Mouse (Mus musculus) forebrain, embryonic 12.5 days (tissue): Measurements from ENCODE around the gene Taok3. TPM values are rescaled to one million over a fixed set of nuclear protein-coding genes. Genes with fewer than 3 reads are reported as not detected.

Experiments
- ATAC-seq: fragments of 200-750 bp; cut with Nextera tagmentation; 2 replicates; pipeline ENCODE4 v1.8.0; 2017; ENCODE audit warnings: moderate TSS enrichment; ENCODE audit not compliant: low FRiP score
- H3K27ac ChIP-seq: fragments of 300-500 bp; sonication (generic); 2 replicates; pipeline ENCODE4 v1.5.1; 2016; ENCODE audit warnings: mild to moderate bottlenecking
- H3K27me3 ChIP-seq: fragments of 300-500 bp; sonication (generic); 2 replicates; pipeline ENCODE4 v1.6.1; 2016; ENCODE audit warnings: mild to moderate bottlenecking
- H3K36me3 ChIP-seq: fragments of 300-500 bp; sonication (generic); replicated peaks from 2 replicates; pipeline ENCODE4 v1.6.1; 2016; ENCODE audit warnings: mild to moderate bottlenecking
- H3K4me1 ChIP-seq: fragments of 300-500 bp; sonication (generic); 2 replicates; pipeline ENCODE4 v1.6.1; 2016
- H3K4me2 ChIP-seq: fragments of 300-500 bp; sonication (generic); 2 replicates; pipeline ENCODE4 v1.6.1; 2016; ENCODE audit warnings: mild to moderate bottlenecking, moderate library complexity
- H3K4me3 ChIP-seq: fragments of 300-500 bp; sonication (generic); replicated peaks from 2 replicates; pipeline ENCODE4 v1.5.1; 2016; ENCODE audit warnings: mild to moderate bottlenecking
- H3K9ac ChIP-seq: fragments of 300-500 bp; sonication (generic); 2 replicates; pipeline ENCODE4 v1.6.1; 2016; ENCODE audit warnings: mild to moderate bottlenecking
- H3K9me3 ChIP-seq: fragments of 300-500 bp; sonication (generic); 2 replicates; pipeline ENCODE4 v1.6.1; 2016
- WGBS: fragments of 180-500 bp; shearing (Covaris S2); methylation state at CpG from one replicate; pipeline ENCODE4 v1.1.7; 2016; 5-methylcytosine and 5-hydroxymethylcytosine counted together
- polyA plus RNA-seq: library from polyadenylated mRNA; unstranded; fragments of >200 nt; fragmentation: Nextera tagmentation; extraction: Ambion mirVana; gene quantifications from 2 replicates; pipeline ENCODE4 v1.2.1, GENCODE M21; 2016

Gene Taok3
- polyA plus RNA-seq, 1 experiment from 2014 or later = 24.8 TPM

- Histone ChIP-seq H3K4me3 (no peak overlapping the region), H3K27me3 (no peaks in the 10 kb centered on the region), H3K9me3 (peaks cover 7% of the 10 kb centered on the region; the same call in 1 of the 2 replicates), H3K36me3 (peaks cover 10% of the 10 kb centered on the region; the same call in 1 of the 2 replicates), H3K4me1 (no peaks in the 10 kb centered on the region), H3K4me2 (no peak overlapping the region), H3K27ac (no peak overlapping the region), H3K9ac (no peak overlapping the region)
- no peak for ATAC-seq
- WGBS = 84% methylated on average over 16 of the region's 16 CpGs
Observed at GRCm38 (mm10) chr5:117207286-117207685, 87.4 kb downstream of the Taok3 start.

- 78% methylated on average over 4 of the region's 4 CpGs for WGBS
- Histone ChIP-seq H3K27ac (no peak overlapping the region), H3K4me3 (no peak overlapping the region), H3K4me1 (no peaks in the 10 kb centered on the region), H3K9me3 (0 out of 2 replicates have a peak, but pooled peaks cover under 1% of the 10 kb centered on the region), H3K36me3 (0 out of 2 replicates have a peak, but pooled peaks cover 4% of the 10 kb centered on the region), H3K9ac (no peak overlapping the region), H3K27me3 (no peaks in the 10 kb centered on the region), H3K4me2 (no peak overlapping the region)
- ATAC-seq = no peak
Observed at GRCm38 (mm10) chr5:117214016-117214415, 94.1 kb downstream of the Taok3 start.

- H3K27me3 ChIP-seq = no peaks in the 10 kb centered on the region
- H3K36me3 ChIP-seq = 0 out of 2 replicates have a peak, but pooled peaks cover 5% of the 10 kb centered on the region
- H3K27ac ChIP-seq = no peak overlapping the region
- no peak overlapping the region for H3K4me3 ChIP-seq
- H3K9ac ChIP-seq = no peak overlapping the region
- WGBS = 69% methylated on average over 12 of the region's 12 CpGs
- no peak overlapping the region for H3K4me2 ChIP-seq
- ATAC-seq = no peak
- no peaks in the 10 kb centered on the region for H3K9me3 ChIP-seq
- H3K4me1 ChIP-seq = no peaks in the 10 kb centered on the region
Observed at GRCm38 (mm10) chr5:117231059-117231458, 111.1 kb downstream of the Taok3 start.

- ATAC-seq = no peak
- WGBS = 85% methylated on average over 5 of the region's 5 CpGs
- Histone ChIP-seq H3K36me3 (no peaks in the 10 kb centered on the region), H3K27ac (no peak overlapping the region), H3K4me2 (no peak overlapping the region), H3K4me1 (peaks cover 15% of the 10 kb centered on the region), H3K9me3 (no peaks in the 10 kb centered on the region), H3K27me3 (no peaks in the 10 kb centered on the region), H3K4me3 (no peak overlapping the region), H3K9ac (no peak overlapping the region)
Observed at GRCm38 (mm10) chr5:117236540-117236939, 116.6 kb downstream of the Taok3 start.

- no peaks in the 10 kb centered on the region for H3K36me3 ChIP-seq
- no peak overlapping the region for H3K4me2 ChIP-seq
- no peak overlapping the region for H3K4me3 ChIP-seq
- peaks cover 27% of the 10 kb centered on the region for H3K4me1 ChIP-seq
- H3K27me3 ChIP-seq = no peaks in the 10 kb centered on the region
- H3K9ac ChIP-seq = no peak overlapping the region
- 91% methylated on average over 4 of the region's 4 CpGs for WGBS
- ATAC-seq = no peak
- H3K27ac ChIP-seq = no peak overlapping the region
- no peaks in the 10 kb centered on the region for H3K9me3 ChIP-seq
Observed at GRCm38 (mm10) chr5:117239106-117239505, 119.2 kb downstream of the Taok3 start.

- 4% methylated on average over 12 of the region's 12 CpGs for WGBS
- Histone ChIP-seq H3K4me2 (peak overlapping the region; percentile 72), H3K36me3 (no peaks in the 10 kb centered on the region), H3K27me3 (no peaks in the 10 kb centered on the region), H3K4me1 (peaks cover 27% of the 10 kb centered on the region), H3K9me3 (no peaks in the 10 kb centered on the region), H3K27ac (peak overlapping the region; percentile 85), H3K9ac (peak overlapping the region; percentile 55), H3K4me3 (peak overlapping the region; percentile 46)
- peak; percentile 36; the same call in 1 of the 2 replicates for ATAC-seq
Observed at GRCm38 (mm10) chr5:117240321-117240731, 120.4 kb downstream of the Taok3 start.

GRCm38 (mm10) chr5:117240761-117241322, 120.9 kb downstream of the Taok3 start:
- H3K27me3 ChIP-seq = no peaks in the 10 kb centered on the region
- H3K27ac ChIP-seq = peak overlapping the region; percentile 85
- H3K4me1 ChIP-seq = peaks cover 27% of the 10 kb centered on the region
- H3K4me3 ChIP-seq = peak overlapping the region; percentile 46
- H3K4me2 ChIP-seq = peak overlapping the region; percentile 72
- 2% methylated on average over 32 of the region's 32 CpGs for WGBS
- H3K9me3 ChIP-seq = no peaks in the 10 kb centered on the region
- peak; percentile 54 for ATAC-seq
- no peaks in the 10 kb centered on the region for H3K36me3 ChIP-seq
- peak overlapping the region; percentile 55 for H3K9ac ChIP-seq

- Histone ChIP-seq H3K9ac (peak overlapping the region; percentile 36), H3K9me3 (no peaks in the 10 kb centered on the region), H3K4me3 (peak overlapping the region; percentile 46), H3K36me3 (no peaks in the 10 kb centered on the region), H3K27me3 (no peaks in the 10 kb centered on the region), H3K4me1 (peaks cover 27% of the 10 kb centered on the region), H3K4me2 (peak overlapping the region; percentile 72), H3K27ac (0 out of 2 replicates have a peak overlapping the region, but pooled peaks have one; percentile 31)
- ATAC-seq = no peak
- WGBS = 66% methylated on average over 16 of the region's 16 CpGs
Observed at GRCm38 (mm10) chr5:117241935-117242531, 122.1 kb downstream of the Taok3 start.

GRCm38 (mm10) chr5:117242671-117243478, 122.9 kb downstream of the Taok3 start:
- Histone ChIP-seq H3K4me3 (peak overlapping the region; percentile 38), H3K4me1 (peaks cover 27% of the 10 kb centered on the region), H3K9me3 (no peaks in the 10 kb centered on the region), H3K4me2 (peak overlapping the region; percentile 72), H3K36me3 (no peaks in the 10 kb centered on the region), H3K9ac (peak overlapping the region; percentile 36), H3K27ac (peak overlapping the region; percentile 69), H3K27me3 (no peaks in the 10 kb centered on the region)
- ATAC-seq = peak; percentile 68
- 31% methylated on average over 22 of the region's 22 CpGs for WGBS

- peaks cover 28% of the 10 kb centered on the region for H3K4me1 ChIP-seq
- no peak overlapping the region for H3K9ac ChIP-seq
- H3K27me3 ChIP-seq = no peaks in the 10 kb centered on the region
- H3K36me3 ChIP-seq = no peaks in the 10 kb centered on the region
- no peak overlapping the region for H3K4me2 ChIP-seq
- H3K9me3 ChIP-seq = no peaks in the 10 kb centered on the region
- H3K4me3 ChIP-seq = no peak overlapping the region
- ATAC-seq = no peak
- WGBS = 95% methylated on average over 8 of the region's 8 CpGs
- no peak overlapping the region for H3K27ac ChIP-seq
Observed at GRCm38 (mm10) chr5:117245170-117245569, 125.2 kb downstream of the Taok3 start.

- peaks cover 6% of the 10 kb centered on the region; the same call in 1 of the 2 replicates for H3K4me1 ChIP-seq
- H3K4me2 ChIP-seq = no peak overlapping the region
- 29% methylated on average over 10 of the region's 10 CpGs for WGBS
- H3K9ac ChIP-seq = no peak overlapping the region
- no peaks in the 10 kb centered on the region for H3K9me3 ChIP-seq
- H3K27me3 ChIP-seq = no peaks in the 10 kb centered on the region
- H3K36me3 ChIP-seq = peaks cover 9% of the 10 kb centered on the region; the same call in 1 of the 2 replicates
- no peak overlapping the region for H3K27ac ChIP-seq
- no peak overlapping the region for H3K4me3 ChIP-seq
- ATAC-seq = no peak
Observed at GRCm38 (mm10) chr5:117248351-117248750, 128.4 kb downstream of the Taok3 start.

GRCm38 (mm10) chr5:117250796-117251195, 130.9 kb downstream of the Taok3 start:
- Histone ChIP-seq H3K9me3 (no peaks in the 10 kb centered on the region), H3K27ac (no peak overlapping the region), H3K27me3 (no peaks in the 10 kb centered on the region), H3K4me1 (peaks cover 6% of the 10 kb centered on the region; the same call in 1 of the 2 replicates), H3K4me2 (no peak overlapping the region), H3K4me3 (no peak overlapping the region), H3K36me3 (peaks cover 12% of the 10 kb centered on the region; the same call in 1 of the 2 replicates), H3K9ac (no peak overlapping the region)
- no peak for ATAC-seq
- WGBS = 84% methylated on average over 21 of the region's 24 CpGs
